Mouse (Mus musculus): ENCODE measurements around the gene Alox8.
A peak's percentile ranks its signal among the peaks of the same experiment; 100 is the strongest.

Alox8 gene

GRCm38 (mm10) chr11:69179512-69179911 is 18.1 kb downstream of the Alox8 start:
- no peak for DNase-seq (ENCODE audit: low spot score)

GRCm38 (mm10) chr11:69178525-69178924 is 19.1 kb downstream of the Alox8 start:
- DNase-seq (ENCODE audit: low spot score) = no peak

- DNase-seq (ENCODE audit: low spot score) = no peak
Observed at GRCm38 (mm10) chr11:69174722-69175121, 22.9 kb downstream of the Alox8 start.

GRCm38 (mm10) chr11:69172606-69173005 is 25.0 kb downstream of the Alox8 start:
- DNase-seq (ENCODE audit: low spot score) = no peak

GRCm38 (mm10) chr11:69171626-69172025 is 26.0 kb downstream of the Alox8 start:
- peak; percentile 75 for DNase-seq (ENCODE audit: low spot score)

- no peak for DNase-seq (ENCODE audit: low spot score)
Observed at GRCm38 (mm10) chr11:69169313-69169712, 28.3 kb downstream of the Alox8 start.

- peak; percentile 74 for DNase-seq (ENCODE audit: low spot score)
Observed at GRCm38 (mm10) chr11:69156800-69157199, 40.8 kb downstream of the Alox8 start, which contains the start of gene Alox12b. Alox12b (plus strand) TSS chr11:69156989.

GRCm38 (mm10) chr11:69155351-69155750 is 42.3 kb downstream of the Alox8 start:
- no peak for DNase-seq (ENCODE audit: low spot score)

GRCm38 (mm10) chr11:69153831-69154230 is 43.8 kb downstream of the Alox8 start:
- no peak for DNase-seq (ENCODE audit: low spot score)

GRCm38 (mm10) chr11:69151004-69151403 is 46.6 kb downstream of the Alox8 start:
- no peak for DNase-seq (ENCODE audit: low spot score)

GRCm38 (mm10) chr11:69150444-69150843 is 47.2 kb downstream of the Alox8 start:
- DNase-seq (ENCODE audit: low spot score) = peak; percentile 82

- DNase-seq (ENCODE audit: low spot score) = no peak
Observed at GRCm38 (mm10) chr11:69149728-69150127, 47.9 kb downstream of the Alox8 start.

GRCm38 (mm10) chr11:69148451-69148960 is 49.1 kb downstream of the Alox8 start:
- DNase-seq (ENCODE audit: low spot score) = no peak

- DNase-seq (ENCODE audit: low spot score) = no peak
Observed at GRCm38 (mm10) chr11:69147546-69147945, 50.1 kb downstream of the Alox8 start.

GRCm38 (mm10) chr11:69135361-69135760 is 62.3 kb downstream of the Alox8 start:
- DNase-seq (ENCODE audit: low spot score) = no peak

GRCm38 (mm10) chr11:69134622-69134968 is 63.0 kb downstream of the Alox8 start:
- no peak for DNase-seq (ENCODE audit: low spot score)

Measured in retina, embryonic 14.5 days (tissue).